Mouse (Mus musculus): ENCODE measurements at regions not wholly inside any gene's neighbourhood (a gene's known extent, or its start where the extent isn't known, plus 50 kb on each side); places are given as distances from the start of the nearest gene placed in this dataset.

GRCm38 (mm10) chr17:68087149-68087548, 83.2 kb upstream of the Arhgap28 start:
- TF ChIP-seq CTCF (IDR thresholded peaks at IDR 0.05; ENCODE audit: low read depth) (no peak), EP300 (optimal IDR thresholded peaks at IDR 0.05) (no peak)

All from stomach, postnatal 0 days (tissue).